Mouse (Mus musculus) neural tube, embryonic 15.5 days (tissue): ENCODE measurements around the gene Scrn1. TPM values are rescaled to one million over a fixed set of nuclear protein-coding genes. Genes with fewer than 3 reads are reported as not detected.

Experiments
- ATAC-seq: fragments of 200-750 bp; cut with Nextera tagmentation; 2 replicates; pipeline ENCODE4 v1.8.0; 2017; ENCODE audit warnings: mild to moderate bottlenecking, moderate TSS enrichment, moderate library complexity; ENCODE audit not compliant: low FRiP score
- H3K27ac ChIP-seq: fragments of 300-500 bp; sonication (generic); replicated peaks from 2 replicates; pipeline ENCODE4 v1.5.1; 2015; ENCODE audit warnings: mild to moderate bottlenecking, inconsistent platforms
- H3K27me3 ChIP-seq: fragments of 300-500 bp; sonication (generic); replicated peaks from 2 replicates; pipeline ENCODE4 v1.6.1; 2015; ENCODE audit warnings: inconsistent platforms
- H3K36me3 ChIP-seq: fragments of 300-500 bp; sonication (generic); 2 replicates; pipeline ENCODE4 v1.6.1; 2015; ENCODE audit warnings: inconsistent platforms
- H3K4me1 ChIP-seq: fragments of 300-500 bp; sonication (generic); 2 replicates; pipeline ENCODE4 v1.6.1; 2015; ENCODE audit warnings: inconsistent platforms
- H3K4me2 ChIP-seq: fragments of 300-500 bp; sonication (generic); 2 replicates; pipeline ENCODE4 v1.6.1; 2015; ENCODE audit warnings: inconsistent platforms, mild to moderate bottlenecking, moderate library complexity
- H3K4me3 ChIP-seq: fragments of 300-500 bp; sonication (generic); replicated peaks from 2 replicates; pipeline ENCODE4 v1.5.1; 2015; ENCODE audit warnings: mild to moderate bottlenecking, inconsistent platforms
- H3K9ac ChIP-seq: fragments of 300-500 bp; sonication (generic); replicated peaks from 2 replicates; pipeline ENCODE4 v1.6.1; 2015; ENCODE audit warnings: mild to moderate bottlenecking, inconsistent platforms
- H3K9me3 ChIP-seq: fragments of 300-500 bp; sonication (generic); replicated peaks from 2 replicates; pipeline ENCODE4 v1.6.1; 2016; ENCODE audit warnings: inconsistent platforms
- WGBS: fragments of 180-500 bp; shearing (Covaris S2); methylation state at CpG from one replicate; pipeline ENCODE4 v1.1.7; 2015; ENCODE audit warnings: mixed read lengths; 5-methylcytosine and 5-hydroxymethylcytosine counted together
- polyA plus RNA-seq: library from polyadenylated mRNA; unstranded; fragments of >200 nt; fragmentation: Nextera tagmentation; extraction: Ambion mirVana; gene quantifications from 2 replicates; pipeline ENCODE4 v1.2.1, GENCODE M21; 2015

Scrn1 gene
- polyA plus RNA-seq, 1 experiment from 2014 or later, result 98.3 TPM

DNA sequence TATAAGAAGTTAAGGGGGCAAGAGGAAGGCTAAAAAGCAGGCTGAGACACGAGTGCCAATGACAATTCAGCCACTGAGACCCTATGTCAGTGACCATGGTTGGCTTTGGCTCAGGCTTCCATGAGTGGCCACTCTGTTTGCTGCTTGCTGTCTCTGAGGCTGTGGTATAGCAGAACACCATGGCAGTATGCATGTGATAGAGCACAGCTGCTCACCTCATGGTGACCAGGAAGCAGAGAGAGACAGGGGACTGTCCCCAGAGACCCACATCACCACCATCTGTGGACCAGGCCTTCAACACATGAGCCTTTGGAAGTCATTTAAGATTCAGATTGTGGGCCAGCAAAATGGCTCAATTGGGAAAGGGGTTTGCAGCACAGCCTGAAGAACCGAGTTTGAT, 22.6 kb downstream of the Scrn1 start:
- H3K4me1 ChIP-seq, result peaks cover 23% of the 10 kb centered on the region
- no peak overlapping the region for H3K27ac ChIP-seq
- H3K9ac ChIP-seq, result no peak overlapping the region
- no peak overlapping the region for H3K4me2 ChIP-seq
- H3K4me3 ChIP-seq, result no peak overlapping the region
- no peaks in the 10 kb centered on the region for H3K9me3 ChIP-seq
- WGBS, result 65% methylated on average over 2 of the region's 2 CpGs
- no peak for ATAC-seq
- H3K36me3 ChIP-seq, result peaks cover 10% of the 10 kb centered on the region
- H3K27me3 ChIP-seq, result no peaks in the 10 kb centered on the region

DNA sequence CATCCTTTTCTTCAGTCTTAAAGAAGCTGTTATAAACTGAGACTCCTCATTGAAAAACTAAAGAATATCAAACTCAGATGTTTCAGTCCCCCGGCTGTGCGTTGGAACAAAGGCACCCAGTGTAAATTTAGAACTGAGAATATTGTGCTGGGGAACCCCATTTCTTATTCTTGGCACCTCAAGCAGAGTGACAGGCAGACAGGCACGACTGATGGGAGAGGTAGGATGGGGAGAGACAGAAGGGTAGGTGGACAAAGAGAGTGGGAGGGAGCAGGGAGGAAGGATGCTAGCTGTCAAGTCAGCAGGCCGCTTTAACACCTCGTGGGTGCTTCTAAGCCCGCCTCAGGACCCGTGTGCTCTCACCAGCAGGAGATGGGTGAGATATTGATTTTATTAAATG, 23.5 kb downstream of the Scrn1 start:
- Histone ChIP-seq H3K27me3 (no peaks in the 10 kb centered on the region), H3K4me1 (peaks cover 18% of the 10 kb centered on the region), H3K9ac (no peak overlapping the region), H3K36me3 (peaks cover 10% of the 10 kb centered on the region), H3K4me2 (no peak overlapping the region), H3K4me3 (no peak overlapping the region), H3K9me3 (no peaks in the 10 kb centered on the region), H3K27ac (no peak overlapping the region)
- WGBS, result 82% methylated on average over 7 of the region's 7 CpGs
- ATAC-seq, result no peak

DNA sequence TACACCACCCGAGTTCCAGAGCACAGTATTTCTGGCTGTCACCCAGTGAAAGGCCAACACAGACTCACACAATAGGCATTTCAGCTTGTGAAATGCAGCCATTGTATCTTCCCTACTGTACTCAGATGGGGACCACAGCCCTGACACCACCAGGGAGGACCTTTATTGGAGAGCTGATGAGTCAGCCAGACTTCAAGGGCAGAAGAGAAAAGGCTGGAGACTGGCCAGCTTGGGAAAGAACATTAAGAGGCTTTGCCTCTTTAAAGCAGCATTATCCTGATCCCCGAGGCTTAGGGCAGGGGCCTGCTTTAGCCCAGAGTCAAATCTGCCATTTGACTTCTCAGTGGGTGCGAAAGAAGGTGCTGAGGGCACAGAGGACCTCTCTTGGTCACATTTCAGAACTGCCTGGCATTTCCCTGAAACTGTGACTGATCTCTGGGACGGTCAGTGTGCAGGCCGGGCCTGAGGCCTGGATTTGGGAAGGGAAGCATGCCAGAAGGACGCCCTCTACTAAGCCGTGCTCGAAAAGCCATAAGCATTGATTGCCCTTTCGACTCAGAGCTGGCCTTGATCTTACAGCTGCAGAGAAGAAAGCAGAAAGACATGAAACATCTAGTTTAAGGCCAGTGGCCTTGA, 25.9 kb downstream of the Scrn1 start:
- H3K36me3 ChIP-seq, result peaks cover 10% of the 10 kb centered on the region
- no peak overlapping the region for H3K9ac ChIP-seq
- WGBS, result 58% methylated on average over 9 of the region's 9 CpGs
- no peak overlapping the region for H3K4me2 ChIP-seq
- peak overlapping the region; percentile 54 for H3K27ac ChIP-seq
- ATAC-seq, result peak; percentile 6; the same call in 1 of the 2 replicates
- H3K4me1 ChIP-seq, result peaks cover 18% of the 10 kb centered on the region
- H3K27me3 ChIP-seq, result no peaks in the 10 kb centered on the region
- H3K9me3 ChIP-seq, result no peaks in the 10 kb centered on the region
- H3K4me3 ChIP-seq, result no peak overlapping the region

DNA sequence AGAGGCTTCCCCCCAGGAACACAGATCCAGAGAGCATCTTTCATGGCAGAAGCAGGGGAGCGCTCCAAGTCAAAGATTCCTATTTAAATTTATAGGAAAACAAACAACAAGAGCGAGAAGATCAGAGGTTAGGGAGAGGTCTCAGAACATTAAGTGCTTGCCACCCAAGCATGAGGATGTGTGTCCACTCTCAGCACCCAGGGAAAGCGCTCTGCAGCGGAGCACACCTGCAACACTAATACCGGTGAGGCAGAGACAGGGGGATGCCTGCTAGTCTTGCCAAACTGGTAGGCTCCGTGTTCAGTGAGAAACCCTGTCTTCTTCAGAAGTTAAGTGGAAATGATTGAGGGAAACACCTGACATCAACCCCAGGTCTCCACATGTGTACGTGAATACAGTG, 26.9 kb downstream of the Scrn1 start:
- Histone ChIP-seq H3K9ac (no peak overlapping the region), H3K4me1 (peaks cover 18% of the 10 kb centered on the region), H3K27me3 (no peaks in the 10 kb centered on the region), H3K4me3 (no peak overlapping the region), H3K9me3 (no peaks in the 10 kb centered on the region), H3K4me2 (no peak overlapping the region), H3K36me3 (peaks cover 10% of the 10 kb centered on the region), H3K27ac (peak overlapping the region; percentile 54; the same call in 1 of the 2 replicates)
- no peak for ATAC-seq
- WGBS, result 76% methylated on average over 7 of the region's 7 CpGs

DNA sequence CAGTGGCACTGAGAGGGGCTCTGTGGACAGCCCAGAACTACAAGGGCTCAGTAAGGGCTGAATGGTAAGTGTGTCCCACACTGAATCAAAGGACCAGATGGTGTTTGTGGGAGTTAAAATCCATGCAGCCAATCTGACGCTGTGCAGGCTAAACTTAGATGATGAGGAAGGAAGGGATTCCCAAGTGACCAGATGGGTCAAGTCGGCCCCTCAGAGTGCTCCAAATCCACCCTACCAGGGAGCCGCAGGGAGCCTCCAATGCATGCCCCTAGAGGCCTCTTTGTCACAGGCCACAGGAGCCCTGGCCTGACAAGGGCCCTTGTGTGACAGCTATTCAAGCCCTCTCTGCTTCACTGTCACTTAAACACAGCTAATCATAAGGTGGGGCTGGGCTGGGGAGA, 27.5 kb downstream of the Scrn1 start:
- 8% methylated on average over 3 of the region's 3 CpGs for WGBS
- H3K4me3 ChIP-seq, result no peak overlapping the region
- no peaks in the 10 kb centered on the region for H3K27me3 ChIP-seq
- ATAC-seq, result no peak
- H3K9me3 ChIP-seq, result no peaks in the 10 kb centered on the region
- H3K9ac ChIP-seq, result no peak overlapping the region
- H3K27ac ChIP-seq, result no peak overlapping the region; the same call in 1 of the 2 replicates
- peaks cover 18% of the 10 kb centered on the region for H3K4me1 ChIP-seq
- peaks cover 7% of the 10 kb centered on the region for H3K36me3 ChIP-seq
- no peak overlapping the region for H3K4me2 ChIP-seq

DNA sequence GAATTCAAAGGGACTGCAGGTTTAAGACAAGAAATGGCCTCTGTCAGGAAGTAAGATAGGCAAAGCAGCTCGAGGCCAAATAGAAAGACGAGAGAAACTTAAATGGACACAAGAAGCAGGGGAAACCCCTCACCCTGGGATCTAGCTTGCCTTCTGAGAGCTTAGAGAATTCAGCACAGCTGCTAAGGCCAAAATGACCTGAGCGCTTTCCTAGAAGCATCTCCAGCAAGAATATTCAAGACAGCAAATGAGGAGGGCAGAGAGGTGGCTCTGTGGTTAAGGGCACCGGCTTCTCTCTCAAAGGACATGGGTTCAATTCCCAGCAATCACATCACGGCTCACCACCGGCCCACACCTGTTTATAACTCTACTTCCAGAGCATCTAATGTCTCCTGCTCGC, 29.2 kb downstream of the Scrn1 start:
- Histone ChIP-seq H3K36me3 (no peaks in the 10 kb centered on the region), H3K9ac (no peak overlapping the region), H3K27me3 (no peaks in the 10 kb centered on the region), H3K4me1 (peaks cover 18% of the 10 kb centered on the region), H3K9me3 (no peaks in the 10 kb centered on the region), H3K4me3 (no peak overlapping the region), H3K4me2 (no peak overlapping the region), H3K27ac (no peak overlapping the region)
- ATAC-seq, result no peak
- 84% methylated on average over 7 of the region's 7 CpGs for WGBS

DNA sequence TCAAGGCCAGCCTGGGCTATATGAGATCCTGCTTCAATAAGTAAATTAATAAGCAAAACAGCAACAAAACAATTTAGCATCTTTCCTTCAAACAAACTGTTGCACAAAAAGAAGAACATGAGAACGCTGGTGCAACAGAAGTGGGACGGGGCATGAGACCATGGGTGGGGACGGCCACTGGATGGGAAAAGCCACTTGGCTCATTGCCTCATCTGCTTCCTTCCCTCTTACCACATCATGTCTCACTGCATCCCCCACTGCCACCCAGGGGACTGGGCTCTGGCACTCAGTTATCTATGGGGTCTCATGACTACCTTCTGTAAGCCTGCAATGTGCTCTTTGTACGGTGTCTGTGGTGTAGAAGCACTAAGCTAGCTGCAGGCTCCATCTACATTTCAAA, 30.8 kb downstream of the Scrn1 start:
- Histone ChIP-seq H3K27me3 (no peaks in the 10 kb centered on the region), H3K9me3 (no peaks in the 10 kb centered on the region), H3K4me3 (no peak overlapping the region), H3K9ac (no peak overlapping the region), H3K4me2 (no peak overlapping the region), H3K27ac (no peak overlapping the region), H3K4me1 (peaks cover 23% of the 10 kb centered on the region), H3K36me3 (no peaks in the 10 kb centered on the region)
- no peak for ATAC-seq
- 87% methylated on average over 4 of the region's 4 CpGs for WGBS

DNA sequence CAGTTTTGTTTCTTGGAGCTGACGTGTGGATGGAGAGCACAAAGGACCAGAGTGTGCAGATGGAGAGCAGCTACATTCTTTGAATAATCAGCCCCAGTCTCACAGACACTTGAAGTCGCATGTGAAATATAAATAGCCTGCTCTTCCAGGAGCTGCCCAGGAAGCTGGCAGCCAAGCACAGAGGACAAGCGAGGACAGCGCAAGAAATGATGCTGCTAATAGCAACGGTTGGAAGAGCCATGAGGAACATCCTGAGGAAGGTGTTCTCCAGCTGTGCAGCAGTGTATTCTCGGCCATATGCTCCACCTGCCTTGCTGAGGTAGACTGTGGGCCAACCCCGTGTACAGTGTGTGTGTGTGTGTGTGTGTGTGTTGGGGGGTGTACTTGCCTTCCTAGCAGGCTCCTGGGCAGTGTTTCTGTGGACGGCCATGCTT, 35.2 kb downstream of the Scrn1 start:
- 0 out of 2 replicates have a peak, but pooled peaks cover 5% of the 10 kb centered on the region for H3K36me3 ChIP-seq
- H3K27me3 ChIP-seq, result no peaks in the 10 kb centered on the region
- no peaks in the 10 kb centered on the region for H3K9me3 ChIP-seq
- H3K9ac ChIP-seq, result no peak overlapping the region
- 0 out of 2 replicates have a peak overlapping the region, but pooled peaks have one; percentile 13 for H3K27ac ChIP-seq
- H3K4me1 ChIP-seq, result peaks cover 8% of the 10 kb centered on the region
- no peak overlapping the region for H3K4me2 ChIP-seq
- 48% methylated on average over 8 of the region's 8 CpGs for WGBS
- H3K4me3 ChIP-seq, result no peak overlapping the region
- ATAC-seq, result peak; percentile 55

DNA sequence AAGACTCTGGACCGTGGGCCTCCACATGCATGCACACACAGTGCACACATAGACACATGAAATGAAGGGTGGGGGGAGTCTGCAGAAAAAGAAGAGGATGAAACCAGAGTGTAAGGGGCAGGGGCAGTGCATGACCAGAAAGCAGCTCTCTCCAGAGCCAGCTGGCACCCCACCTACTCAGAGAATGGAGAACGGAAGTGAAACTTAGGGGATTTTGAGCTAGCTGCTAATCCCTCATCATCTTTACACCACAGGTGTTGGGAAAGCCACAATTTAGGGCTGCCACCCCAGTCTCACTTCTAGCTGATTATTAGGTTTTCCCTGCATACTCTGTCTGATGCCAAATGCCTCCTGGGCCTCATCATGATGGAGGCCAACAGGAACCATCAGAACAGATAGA, 36.1 kb downstream of the Scrn1 start:
- Histone ChIP-seq H3K4me3 (no peak overlapping the region), H3K27ac (no peak overlapping the region), H3K9ac (no peak overlapping the region), H3K9me3 (no peaks in the 10 kb centered on the region), H3K4me1 (peaks cover 8% of the 10 kb centered on the region), H3K27me3 (no peaks in the 10 kb centered on the region), H3K4me2 (no peak overlapping the region), H3K36me3 (peaks cover 9% of the 10 kb centered on the region)
- WGBS, result 89% methylated on average over 2 of the region's 2 CpGs
- no peak for ATAC-seq

DNA sequence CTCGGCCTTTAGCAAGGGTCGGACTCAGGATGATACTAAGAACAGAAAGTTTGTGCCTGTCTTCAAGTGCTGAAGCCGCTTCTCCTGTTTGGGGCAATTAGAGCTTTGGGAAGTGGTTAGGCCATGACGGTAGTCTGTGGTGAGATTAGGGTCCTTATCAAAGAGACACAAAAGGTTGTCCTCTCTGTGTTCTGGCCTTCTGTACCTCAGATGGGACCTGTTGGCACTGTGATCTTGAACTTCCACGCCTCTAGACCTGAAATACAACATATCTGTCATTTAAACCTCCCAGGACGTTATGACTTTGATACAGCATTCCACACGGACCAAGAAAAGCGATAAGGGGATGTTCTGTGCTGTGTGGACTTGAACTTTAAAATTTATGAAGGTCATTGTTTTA, 37.6 kb downstream of the Scrn1 start:
- 91% methylated on average over 8 of the region's 8 CpGs for WGBS
- no peak overlapping the region for H3K9ac ChIP-seq
- peaks cover 8% of the 10 kb centered on the region for H3K4me1 ChIP-seq
- no peak overlapping the region for H3K4me2 ChIP-seq
- no peaks in the 10 kb centered on the region for H3K9me3 ChIP-seq
- H3K36me3 ChIP-seq, result peaks cover 19% of the 10 kb centered on the region
- H3K4me3 ChIP-seq, result no peak overlapping the region
- no peak overlapping the region for H3K27ac ChIP-seq
- H3K27me3 ChIP-seq, result no peaks in the 10 kb centered on the region
- ATAC-seq, result no peak

DNA sequence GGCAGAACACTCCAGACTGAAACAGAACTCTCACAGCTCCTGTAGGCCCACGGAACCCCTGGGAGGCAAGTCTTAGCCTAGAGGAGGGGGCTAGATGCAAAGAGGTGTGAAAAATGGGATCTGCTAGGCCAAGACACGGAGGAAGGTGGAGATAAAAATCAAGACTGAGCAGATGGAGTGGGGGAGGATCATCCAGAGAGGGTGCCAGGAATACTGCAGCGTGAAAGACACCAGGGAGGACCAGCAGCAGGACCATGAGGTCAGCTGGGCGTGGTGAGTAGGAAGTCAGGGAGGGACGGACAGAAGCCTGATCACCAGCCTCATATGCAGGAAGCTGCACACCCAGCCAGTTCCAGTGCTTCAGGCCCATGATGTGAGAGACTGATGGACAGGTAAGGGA, 47.5 kb downstream of the Scrn1 start:
- Histone ChIP-seq H3K27me3 (no peaks in the 10 kb centered on the region), H3K4me3 (no peak overlapping the region), H3K4me2 (no peak overlapping the region), H3K36me3 (peaks cover 39% of the 10 kb centered on the region), H3K9me3 (no peaks in the 10 kb centered on the region), H3K9ac (no peak overlapping the region), H3K27ac (no peak overlapping the region), H3K4me1 (no peaks in the 10 kb centered on the region)
- ATAC-seq, result no peak
- WGBS, result 77% methylated on average over 5 of the region's 5 CpGs

DNA sequence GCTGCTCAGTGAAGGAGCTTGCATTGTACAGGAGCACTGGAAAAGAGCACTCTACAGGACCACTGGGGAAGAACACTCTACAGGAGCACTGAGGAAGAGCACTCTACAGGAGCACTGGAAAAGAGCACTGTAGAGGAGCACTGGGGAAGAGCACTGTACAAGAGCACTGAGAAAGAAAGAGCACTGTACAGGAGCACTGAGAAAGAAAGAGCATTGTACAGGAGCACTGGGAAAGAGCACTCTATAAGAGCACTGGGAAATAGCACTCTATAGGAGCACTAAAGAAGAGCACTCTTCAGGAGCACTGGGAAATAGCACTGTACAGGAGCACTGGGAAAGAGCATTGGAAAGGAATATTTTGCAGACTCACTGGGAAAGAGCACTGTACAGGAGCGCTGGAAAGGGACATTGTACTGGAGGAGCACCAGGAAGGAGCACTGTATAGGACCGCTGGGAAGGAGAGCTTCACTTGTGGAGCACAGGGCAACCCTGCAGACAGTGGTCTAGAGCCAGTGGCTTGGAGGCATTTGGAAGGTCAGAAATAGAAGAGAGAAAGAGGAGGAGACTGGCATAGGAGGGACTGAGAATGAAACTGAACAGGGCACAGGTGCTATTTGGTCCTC, 49.7 kb downstream of the Scrn1 start:
- H3K27me3 ChIP-seq, result no peaks in the 10 kb centered on the region
- H3K4me3 ChIP-seq, result no peak overlapping the region
- H3K9me3 ChIP-seq, result no peaks in the 10 kb centered on the region
- H3K4me2 ChIP-seq, result no peak overlapping the region
- H3K36me3 ChIP-seq, result peaks cover 26% of the 10 kb centered on the region
- no peak for ATAC-seq
- no peak overlapping the region for H3K9ac ChIP-seq
- 91% methylated on average over 2 of the region's 2 CpGs for WGBS
- H3K4me1 ChIP-seq, result no peaks in the 10 kb centered on the region
- H3K27ac ChIP-seq, result no peak overlapping the region
